Mouse (Mus musculus) limb, embryonic 11.5 days (tissue): Measurements from ENCODE around the gene Mamdc4. TPM values are rescaled to one million over a fixed set of nuclear protein-coding genes. Genes with fewer than 3 reads are reported as not detected.

Source experiments
- ATAC-seq: fragments of 200-750 bp; cut with Nextera tagmentation; 2 replicates; pipeline ENCODE4 v1.8.0; 2017; ENCODE audit warnings: low read depth; ENCODE audit not compliant: insufficient number of reproducible peaks, low FRiP score, low TSS enrichment
- DNase-seq: peaks from one replicate; pipeline ENCODE4 v3.0.0-alpha.2; 2015; ENCODE audit warnings: low spot score
- H3K27ac ChIP-seq: fragments of 300-500 bp; sonication (generic); replicated peaks from 2 replicates; pipeline ENCODE4 v1.5.1; 2014; ENCODE audit warnings: low read depth, mild to moderate bottlenecking, low read length
- H3K27me3 ChIP-seq: fragments of 300-500 bp; sonication (generic); 2 replicates; pipeline ENCODE4 v1.6.1; 2014; ENCODE audit warnings: mild to moderate bottlenecking, low read length, mixed read lengths; ENCODE audit not compliant: control insufficient read depth, insufficient read depth
- H3K36me3 ChIP-seq: fragments of 300-500 bp; sonication (generic); 2 replicates; pipeline ENCODE4 v1.6.1; 2014; ENCODE audit warnings: mild to moderate bottlenecking, low read length, moderate library complexity, mixed read lengths; ENCODE audit not compliant: control insufficient read depth, insufficient read depth
- H3K4me1 ChIP-seq: fragments of 300-500 bp; sonication (generic); 2 replicates; pipeline ENCODE4 v1.6.1; 2014; ENCODE audit warnings: low read length, mixed read lengths; ENCODE audit not compliant: control insufficient read depth, insufficient read depth
- H3K4me2 ChIP-seq: fragments of 300-500 bp; sonication (generic); 2 replicates; pipeline ENCODE4 v1.6.1; 2014; ENCODE audit warnings: low read depth, mild to moderate bottlenecking, moderate library complexity; ENCODE audit not compliant: severe bottlenecking
- H3K4me3 ChIP-seq: fragments of 300-500 bp; sonication (generic); 2 replicates; pipeline ENCODE4 v1.5.1; 2014; ENCODE audit warnings: low read depth, low read length
- H3K9ac ChIP-seq: fragments of 300-500 bp; sonication (generic); 2 replicates; pipeline ENCODE4 v1.6.1; 2014; ENCODE audit warnings: mild to moderate bottlenecking, low read length
- H3K9me3 ChIP-seq: fragments of 300-500 bp; sonication (generic); 2 replicates; pipeline ENCODE4 v1.6.1; 2016; ENCODE audit warnings: low read length; ENCODE audit not compliant: control insufficient read depth
- WGBS: fragments of 180-500 bp; shearing (Covaris S2); extraction: QIAGEN DNeasy Blood & Tissue Kit; methylation state at CpG from one replicate; pipeline ENCODE4 v1.1.7; 2014; 5-methylcytosine and 5-hydroxymethylcytosine counted together
- polyA plus RNA-seq: library from polyadenylated mRNA; unstranded; fragments of >200 nt; fragmentation: Nextera tagmentation; extraction: Ambion mirVana; gene quantifications from 2 replicates; pipeline ENCODE4 v1.2.1, GENCODE M21; 2014

Gene Mamdc4
- polyA plus RNA-seq, 1 experiment from 2014 or later = 7.0 TPM

- Histone ChIP-seq H3K36me3 (no peaks in the 10 kb centered on the region), H3K4me2 (peak overlapping the region; percentile 76), H3K9me3 (no peaks in the 10 kb centered on the region), H3K27me3 (peaks cover 45% of the 10 kb centered on the region), H3K4me3 (peak overlapping the region; percentile 44), H3K27ac (peak overlapping the region; percentile 17; the same call in 1 of the 2 replicates), H3K4me1 (peaks cover 28% of the 10 kb centered on the region), H3K9ac (peak overlapping the region; percentile 71)
- ATAC-seq = no peak
- DNase-seq = peak; percentile 64
- WGBS = 15% methylated on average over 21 of the region's 21 CpGs
Measured at GRCm38 (mm10) chr2:25575432-25576027, 885 bp upstream of the Mamdc4 start.

- ATAC-seq = no peak
- no peaks in the 10 kb centered on the region for H3K9me3 ChIP-seq
- WGBS = 18% methylated on average over 11 of the region's 11 CpGs
- H3K4me2 ChIP-seq = peak overlapping the region; percentile 76
- peak overlapping the region; percentile 44 for H3K4me3 ChIP-seq
- peaks cover 31% of the 10 kb centered on the region for H3K27me3 ChIP-seq
- peak overlapping the region; percentile 9; the same call in 1 of the 2 replicates for H3K27ac ChIP-seq
- H3K9ac ChIP-seq = peak overlapping the region; percentile 56
- no peak for DNase-seq
- H3K36me3 ChIP-seq = no peaks in the 10 kb centered on the region
- H3K4me1 ChIP-seq = peaks cover 22% of the 10 kb centered on the region
Measured at GRCm38 (mm10) chr2:25574136-25574535, 509 bp downstream of the Mamdc4 start.

- H3K4me3 ChIP-seq = no peak overlapping the region
- ATAC-seq (no peak), DNase-seq (no peak)
- 94% methylated on average over 2 of the region's 2 CpGs for WGBS
- H3K4me2 ChIP-seq = no peak overlapping the region
- H3K27me3 ChIP-seq = peaks cover 20% of the 10 kb centered on the region
- H3K4me1 ChIP-seq = peaks cover 18% of the 10 kb centered on the region
- no peak overlapping the region for H3K9ac ChIP-seq
- H3K36me3 ChIP-seq = peaks cover 2% of the 10 kb centered on the region; the same call in 1 of the 2 replicates
- H3K27ac ChIP-seq = no peak overlapping the region
- no peaks in the 10 kb centered on the region for H3K9me3 ChIP-seq
Measured at GRCm38 (mm10) chr2:25573068-25573467, 1.6 kb downstream of the Mamdc4 start.

- DNase-seq = no peak
- ATAC-seq = no peak
- no peak overlapping the region for H3K27ac ChIP-seq
- H3K4me1 ChIP-seq = peaks cover 6% of the 10 kb centered on the region
- no peaks in the 10 kb centered on the region for H3K9me3 ChIP-seq
- H3K4me2 ChIP-seq = no peak overlapping the region
- 86% methylated on average over 4 of the region's 4 CpGs for WGBS
- H3K4me3 ChIP-seq = no peak overlapping the region
- peaks cover 2% of the 10 kb centered on the region for H3K27me3 ChIP-seq
- H3K9ac ChIP-seq = no peak overlapping the region
- peaks cover 2% of the 10 kb centered on the region; the same call in 1 of the 2 replicates for H3K36me3 ChIP-seq
Measured at GRCm38 (mm10) chr2:25571221-25571620, 3.4 kb downstream of the Mamdc4 start.

GRCm38 (mm10) chr2:25569323-25569722 is 5.3 kb downstream of the Mamdc4 start:
- 90% methylated on average over 3 of the region's 3 CpGs for WGBS
- Histone ChIP-seq H3K9ac (no peak overlapping the region), H3K36me3 (peaks cover 5% of the 10 kb centered on the region; the same call in 1 of the 2 replicates), H3K4me1 (no peaks in the 10 kb centered on the region), H3K27ac (no peak overlapping the region), H3K27me3 (no peaks in the 10 kb centered on the region), H3K9me3 (no peaks in the 10 kb centered on the region), H3K4me2 (no peak overlapping the region), H3K4me3 (no peak overlapping the region)
- no peak for ATAC-seq
- DNase-seq = no peak

- WGBS = 92% methylated on average over 6 of the region's 6 CpGs
- Histone ChIP-seq H3K27me3 (no peaks in the 10 kb centered on the region), H3K4me2 (no peak overlapping the region), H3K4me1 (no peaks in the 10 kb centered on the region), H3K27ac (no peak overlapping the region), H3K36me3 (peaks cover 9% of the 10 kb centered on the region), H3K9ac (no peak overlapping the region), H3K9me3 (no peaks in the 10 kb centered on the region), H3K4me3 (no peak overlapping the region)
- no peak for DNase-seq
- no peak for ATAC-seq
Measured at GRCm38 (mm10) chr2:25568473-25569019, 6.1 kb downstream of the Mamdc4 start.

- no peak for ATAC-seq
- Histone ChIP-seq H3K36me3 (peaks cover 18% of the 10 kb centered on the region), H3K9me3 (no peaks in the 10 kb centered on the region), H3K4me3 (no peak overlapping the region), H3K4me1 (no peaks in the 10 kb centered on the region), H3K9ac (no peak overlapping the region), H3K4me2 (no peak overlapping the region), H3K27ac (no peak overlapping the region), H3K27me3 (no peaks in the 10 kb centered on the region)
- WGBS = 89% methylated on average over 6 of the region's 6 CpGs
- DNase-seq = no peak
Measured at GRCm38 (mm10) chr2:25566558-25566957, 8.1 kb downstream of the Mamdc4 start.

- no peak for ATAC-seq
- Histone ChIP-seq H3K4me3 (no peak overlapping the region), H3K4me2 (no peak overlapping the region), H3K9ac (no peak overlapping the region), H3K36me3 (peaks cover 24% of the 10 kb centered on the region), H3K27ac (no peak overlapping the region), H3K9me3 (no peaks in the 10 kb centered on the region), H3K27me3 (no peaks in the 10 kb centered on the region), H3K4me1 (no peaks in the 10 kb centered on the region)
- 88% methylated on average over 8 of the region's 8 CpGs for WGBS
- DNase-seq = no peak
Measured at GRCm38 (mm10) chr2:25565741-25566140, 8.9 kb downstream of the Mamdc4 start.
